Mouse (Mus musculus): ENCODE data around the gene Mgll.
A peak's percentile ranks its signal among the peaks of the same experiment; 100 is the strongest.

The Mgll gene

DNA sequence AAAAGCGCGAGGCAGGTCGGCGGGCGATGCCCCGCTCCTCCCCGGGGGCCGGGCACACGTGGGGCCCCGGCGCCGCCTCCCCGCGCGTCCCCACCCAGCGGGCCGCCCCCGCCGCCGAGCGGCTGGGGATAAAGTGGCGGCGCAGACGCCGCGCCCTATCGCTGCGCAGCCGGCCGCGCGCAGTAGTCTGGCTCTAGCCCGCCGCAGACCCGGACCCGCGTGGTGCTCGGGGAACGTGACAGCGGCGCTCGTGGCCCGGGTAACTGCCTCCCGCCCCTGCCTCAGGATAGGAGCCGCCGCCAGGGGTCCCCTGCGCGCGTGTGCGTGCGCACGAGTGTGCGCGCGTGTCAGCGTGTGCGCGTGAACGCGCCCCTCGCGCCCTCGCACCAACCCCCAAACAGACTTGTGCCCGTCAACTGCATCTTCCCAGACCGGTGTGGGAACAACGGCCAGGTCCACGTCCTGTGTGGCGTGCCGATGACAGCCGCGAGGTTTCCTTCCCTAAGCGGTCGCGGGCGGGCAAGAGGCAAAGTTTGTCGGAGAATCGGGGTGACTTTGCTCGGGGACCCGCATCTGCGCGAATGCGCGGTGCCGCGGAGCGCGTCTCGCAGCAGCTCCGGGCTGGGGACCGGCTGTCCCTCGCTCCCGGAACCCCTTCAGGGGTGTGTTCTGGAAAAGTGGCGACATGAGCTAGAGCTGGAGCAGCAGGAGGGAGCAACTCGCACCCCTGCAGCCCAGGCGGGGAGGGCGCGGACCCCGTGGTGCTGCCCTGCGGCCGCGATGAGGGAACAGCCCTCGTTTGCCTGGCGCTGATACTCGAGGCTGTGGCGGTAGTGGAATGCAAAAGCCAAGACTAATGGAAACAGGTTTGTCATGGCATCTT is at the start of gene Mgll:
Mgll (plus strand) TSS at position 100 of the 883 bp plus-strand sequence.
- DNase-seq (ENCODE audit: low spot score) = peak; percentile 59

GRCm38 (mm10) chr6:88675815-88676214 is 48.4 kb upstream of the Mgll start:
- DNase-seq (ENCODE audit: low spot score) = no peak

GRCm38 (mm10) chr6:88676753-88677736 is 47.2 kb upstream of the Mgll start:
- DNase-seq (ENCODE audit: low spot score) = no peak

DNA sequence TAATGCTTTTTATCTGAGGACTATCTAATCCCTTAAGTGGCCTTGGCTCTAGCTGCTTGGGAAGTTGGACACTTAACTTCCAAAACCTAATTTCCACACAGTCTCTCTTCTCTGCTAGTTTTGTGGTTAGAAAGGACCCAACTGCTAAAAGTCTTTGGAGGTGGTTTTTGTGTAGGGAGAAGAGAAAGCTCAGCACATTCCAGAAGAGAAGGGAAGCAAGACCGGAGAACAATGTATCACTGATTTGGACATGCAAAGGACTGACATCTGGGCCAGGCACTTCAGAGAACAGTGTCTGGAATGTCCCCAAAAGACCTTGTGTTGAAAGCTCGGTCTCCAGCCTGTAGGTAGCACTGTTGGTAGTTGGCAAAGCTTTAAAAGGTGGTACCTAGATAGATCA is 46.5 kb upstream of the Mgll start:
- DNase-seq (ENCODE audit: low spot score) = no peak

- DNase-seq (ENCODE audit: low spot score) = no peak
Observed at GRCm38 (mm10) chr6:88681026-88681425, 43.2 kb upstream of the Mgll start.

- no peak for DNase-seq (ENCODE audit: low spot score)
Observed at GRCm38 (mm10) chr6:88683380-88684053, 40.7 kb upstream of the Mgll start.

DNA sequence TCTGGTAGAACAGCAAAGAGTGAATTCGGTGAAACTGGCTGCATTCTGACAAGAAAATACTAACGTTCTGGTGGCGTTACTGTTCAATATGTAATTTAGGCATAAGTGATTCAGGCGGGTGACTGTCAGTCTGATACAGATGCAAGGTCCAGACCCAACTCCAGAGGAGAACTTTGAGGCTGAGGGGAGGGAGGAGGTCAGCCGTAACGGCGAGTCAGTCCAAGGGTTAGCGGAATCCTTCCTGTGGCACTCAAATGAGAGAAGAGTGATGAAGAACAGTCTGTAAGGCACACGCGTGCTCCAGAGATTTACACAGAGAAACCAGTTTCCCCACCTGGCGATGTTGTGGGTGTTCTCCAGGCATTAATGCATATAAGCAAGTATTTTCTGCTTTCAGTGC is 36.0 kb upstream of the Mgll start:
- no peak for DNase-seq (ENCODE audit: low spot score)

- DNase-seq (ENCODE audit: low spot score) = no peak
Observed at GRCm38 (mm10) chr6:88688712-88689111, 35.5 kb upstream of the Mgll start.

DNA sequence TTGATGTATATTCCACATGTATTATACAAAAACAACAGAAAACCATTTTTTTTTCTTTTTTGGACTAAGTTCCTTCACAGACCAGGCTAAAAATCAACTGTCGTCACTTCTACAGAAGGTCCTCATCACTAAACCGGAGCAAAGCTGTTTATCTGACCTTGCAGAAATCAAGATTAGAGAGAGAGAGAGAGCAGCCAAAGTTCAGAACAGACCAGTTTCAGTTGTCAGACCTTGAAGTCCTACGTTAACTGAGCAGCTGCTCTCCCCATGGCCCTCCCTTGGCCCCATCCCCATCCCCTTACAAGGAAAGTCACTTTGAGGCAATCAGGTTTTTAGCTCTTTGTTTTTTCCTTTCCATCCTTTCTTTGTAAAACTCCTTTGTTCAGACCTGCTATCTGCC is 34.0 kb upstream of the Mgll start:
- no peak for DNase-seq (ENCODE audit: low spot score)

DNA sequence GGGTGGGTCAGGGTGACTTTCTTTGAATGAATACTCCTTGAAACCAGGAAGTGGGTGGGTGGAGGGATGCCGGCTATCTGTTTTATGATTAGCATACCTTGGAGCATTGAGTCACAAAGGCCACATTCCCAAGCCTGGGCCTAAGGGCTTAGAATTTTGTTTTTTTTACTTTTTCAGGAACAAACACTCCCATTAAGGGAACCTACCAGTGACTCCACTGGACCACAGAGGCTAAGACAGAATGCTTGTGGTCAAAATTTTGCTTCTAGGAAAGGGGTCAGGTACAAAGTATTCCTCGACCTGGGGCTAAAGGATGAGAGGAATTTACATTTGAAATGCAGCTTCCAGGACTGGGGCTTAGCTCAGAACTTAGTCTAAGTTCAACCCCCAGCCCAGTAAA is 32.9 kb upstream of the Mgll start:
- no peak for DNase-seq (ENCODE audit: low spot score)

GRCm38 (mm10) chr6:88702887-88703286 is 21.3 kb upstream of the Mgll start:
- no peak for DNase-seq (ENCODE audit: low spot score)

GRCm38 (mm10) chr6:88703731-88704130 is 20.5 kb upstream of the Mgll start:
- no peak for DNase-seq (ENCODE audit: low spot score)

GRCm38 (mm10) chr6:88708401-88709278 is 15.6 kb upstream of the Mgll start:
- DNase-seq (ENCODE audit: low spot score) = no peak

DNA sequence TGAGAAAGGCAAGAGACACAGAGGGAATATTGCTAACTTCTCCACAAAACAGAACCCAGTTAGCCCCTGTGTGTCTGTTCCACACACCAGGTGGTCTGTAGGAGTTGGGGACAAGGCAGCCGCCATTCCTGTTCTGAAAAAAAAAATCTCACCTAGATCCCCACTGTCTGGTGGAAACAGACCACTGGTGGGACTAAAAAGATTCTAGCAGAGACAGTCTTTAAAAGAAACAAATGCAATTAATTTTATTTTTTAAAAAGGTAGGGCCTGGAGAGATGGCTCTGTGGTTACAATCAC is 15.0 kb upstream of the Mgll start:
- no peak for DNase-seq (ENCODE audit: low spot score)

DNA sequence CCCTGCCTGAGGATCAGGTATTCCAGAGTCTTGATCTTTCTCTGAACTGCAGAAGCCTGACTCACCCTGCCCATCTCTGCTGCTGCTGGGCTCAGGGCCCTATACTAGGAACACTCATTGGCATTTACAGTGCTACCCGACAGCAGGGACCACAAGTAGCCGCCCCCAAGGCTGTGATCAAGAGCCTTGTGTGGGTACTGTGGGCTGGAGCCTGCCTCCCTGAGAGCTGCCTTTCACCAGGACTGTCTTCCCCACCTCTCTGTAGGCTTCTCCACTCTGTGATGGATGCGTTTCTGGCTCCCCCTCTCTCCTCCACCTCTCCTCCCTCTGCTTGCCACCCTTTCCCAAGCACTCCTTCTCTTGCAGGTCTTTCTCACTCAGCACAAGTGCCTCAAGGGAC is 12.9 kb upstream of the Mgll start:
- DNase-seq (ENCODE audit: low spot score) = no peak

DNA sequence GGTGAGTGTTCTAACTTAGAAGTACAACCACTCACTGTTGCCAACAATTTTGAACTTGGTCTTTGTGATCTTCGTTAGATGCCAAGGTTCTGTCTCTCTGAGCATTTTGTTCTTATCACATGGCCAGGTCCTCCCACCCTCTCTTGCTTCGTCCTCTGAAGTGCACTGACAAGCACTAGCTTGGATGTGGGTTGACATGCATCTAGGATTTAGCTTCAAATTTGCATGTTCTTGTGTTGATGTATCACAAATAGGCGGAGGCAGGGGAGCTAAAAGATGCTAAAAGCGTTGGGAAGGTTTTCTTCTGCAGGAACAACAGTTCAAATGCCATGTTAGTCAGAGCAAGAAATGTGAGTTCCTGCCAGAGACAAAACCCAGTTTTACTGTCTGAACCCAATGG is 12.1 kb upstream of the Mgll start:
- DNase-seq (ENCODE audit: low spot score) = no peak

DNA sequence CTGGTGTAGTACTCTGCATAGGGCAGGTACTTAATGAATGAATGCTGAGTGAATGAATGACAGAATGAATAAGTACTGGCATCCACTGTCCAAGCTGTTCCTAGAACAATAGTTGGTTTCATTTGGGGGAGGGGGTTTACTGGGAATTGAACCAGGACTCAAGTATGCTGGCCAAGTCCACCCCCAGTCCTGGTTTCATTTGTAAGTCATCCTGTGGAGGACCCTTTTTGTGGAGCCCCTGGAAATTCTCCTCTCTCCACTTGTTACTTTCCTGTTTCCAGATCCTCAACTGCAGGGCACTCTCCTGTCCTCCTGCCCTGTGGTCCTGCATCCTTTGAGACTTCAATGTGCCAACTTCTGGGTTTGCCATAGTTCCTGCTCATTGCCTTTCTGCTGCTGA is 10.9 kb upstream of the Mgll start:
- no peak for DNase-seq (ENCODE audit: low spot score)

- no peak for DNase-seq (ENCODE audit: low spot score)
Observed at GRCm38 (mm10) chr6:88714200-88714674, 10.0 kb upstream of the Mgll start.

GRCm38 (mm10) chr6:88715378-88715781 is 8.8 kb upstream of the Mgll start:
- DNase-seq (ENCODE audit: low spot score) = no peak

DNA sequence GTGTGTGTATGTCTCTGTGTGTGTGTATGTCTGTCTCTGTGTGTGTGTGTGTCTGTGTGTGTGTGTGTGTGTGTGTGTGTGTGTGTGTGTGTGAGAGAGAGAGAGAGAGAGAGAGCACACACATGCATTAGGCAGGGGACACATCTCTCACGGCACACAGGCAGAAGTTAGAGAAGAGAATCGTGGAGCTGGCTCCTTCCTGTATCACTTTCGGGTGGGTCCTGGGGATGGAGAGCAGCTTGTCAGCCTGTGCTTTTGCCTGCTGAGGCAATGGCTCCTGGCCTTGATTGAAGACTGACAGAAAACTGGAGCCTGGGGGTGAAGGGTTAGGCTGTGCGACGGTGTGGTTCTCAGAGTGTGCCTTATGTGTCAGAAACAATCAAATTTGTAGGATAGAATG is 8.2 kb upstream of the Mgll start:
- DNase-seq (ENCODE audit: low spot score) = no peak

Data from left cerebral cortex, adult 11 months (tissue).